Mouse (Mus musculus) midbrain, embryonic 14.5 days (tissue): ENCODE data around the gene Olfr700. TPM values are rescaled to one million over a fixed set of nuclear protein-coding genes. Genes with fewer than 3 reads are reported as not detected.

ENCODE experiments used
- ATAC-seq: fragments of 200-750 bp; cut with Nextera tagmentation; 2 replicates; pipeline ENCODE4 v1.8.0; 2017; ENCODE audit warnings: moderate number of reproducible peaks, moderate library complexity; ENCODE audit not compliant: low FRiP score, low TSS enrichment
- DNase-seq: peaks from one replicate; pipeline ENCODE4 v3.0.0-alpha.2; 2015
- H3K27ac ChIP-seq: fragments of 300-500 bp; sonication (generic); replicated peaks from 2 replicates; pipeline ENCODE4 v1.5.1; 2014; ENCODE audit warnings: mild to moderate bottlenecking, low read depth, low read length, moderate library complexity
- H3K27me3 ChIP-seq: fragments of 300-500 bp; sonication (generic); 2 replicates; pipeline ENCODE4 v1.6.1; 2014; ENCODE audit warnings: low read length, control low read depth, mixed read lengths; ENCODE audit not compliant: control insufficient read depth, insufficient read depth
- H3K36me3 ChIP-seq: fragments of 300-500 bp; sonication (generic); 2 replicates; pipeline ENCODE4 v1.6.1; 2014; ENCODE audit warnings: low read length, control low read depth; ENCODE audit not compliant: control insufficient read depth, insufficient read depth
- H3K4me1 ChIP-seq: fragments of 300-500 bp; sonication (generic); 2 replicates; pipeline ENCODE4 v1.6.1; 2014; ENCODE audit warnings: mild to moderate bottlenecking, antibody characterized with exemption, low read length, control low read depth; ENCODE audit not compliant: control insufficient read depth, insufficient read depth
- H3K4me2 ChIP-seq: fragments of 300-500 bp; sonication (generic); 2 replicates; pipeline ENCODE4 v1.6.1; 2014; ENCODE audit warnings: mild to moderate bottlenecking, low read length, moderate library complexity
- H3K4me3 ChIP-seq: fragments of 300-500 bp; sonication (generic); replicated peaks from 2 replicates; pipeline ENCODE4 v1.5.1; 2014; ENCODE audit warnings: low read depth, low read length
- H3K9ac ChIP-seq: fragments of 300-500 bp; sonication (generic); replicated peaks from 2 replicates; pipeline ENCODE4 v1.6.1; 2014; ENCODE audit warnings: mild to moderate bottlenecking, low read length, moderate library complexity
- H3K9me3 ChIP-seq: fragments of 300-500 bp; sonication (generic); 2 replicates; pipeline ENCODE4 v1.6.1; 2016; ENCODE audit warnings: low read length, control low read depth, mixed read lengths; ENCODE audit not compliant: control insufficient read depth
- WGBS: fragments of 180-500 bp; shearing (Covaris S2); extraction: QIAGEN DNeasy Blood & Tissue Kit; methylation state at CpG from one replicate; pipeline ENCODE4 v1.1.7; 2014; 5-methylcytosine and 5-hydroxymethylcytosine counted together
- polyA plus RNA-seq: library from polyadenylated mRNA; unstranded; fragments of >200 nt; fragmentation: Nextera tagmentation; extraction: Ambion mirVana; gene quantifications from 2 replicates; pipeline ENCODE4 v1.2.1, GENCODE M21; 2014

Gene Olfr700
- polyA plus RNA-seq, 1 experiment from 2014 or later = not detected

DNA sequence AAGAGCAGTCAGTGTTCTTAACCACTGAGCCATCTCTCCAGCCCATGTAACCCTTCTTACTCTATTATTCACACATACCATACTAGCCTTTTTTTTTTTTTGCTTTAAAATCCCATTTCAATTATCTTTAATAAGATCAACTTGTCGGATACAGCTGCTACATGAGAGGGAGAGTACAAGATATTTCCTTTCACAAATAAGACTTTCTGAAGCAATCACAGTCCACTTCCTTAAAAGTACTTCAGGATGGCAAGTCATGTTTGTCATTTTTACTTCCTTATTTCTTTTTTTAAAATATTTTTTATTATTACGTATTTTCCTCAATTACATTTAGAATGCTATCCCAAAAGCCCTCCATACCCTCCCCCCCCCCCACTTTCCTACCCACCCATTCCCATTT lies 49.8 kb downstream of the Olfr700 start:
- H3K36me3 ChIP-seq = no peaks in the 10 kb centered on the region
- H3K27me3 ChIP-seq = no peaks in the 10 kb centered on the region
- DNase-seq = no peak
- WGBS = 96% methylated on average over 2 of the region's 2 CpGs
- H3K9me3 ChIP-seq = no peaks in the 10 kb centered on the region
- H3K27ac ChIP-seq = no peak overlapping the region
- H3K4me1 ChIP-seq = no peaks in the 10 kb centered on the region
- no peak overlapping the region for H3K9ac ChIP-seq
- H3K4me3 ChIP-seq = no peak overlapping the region
- no peak overlapping the region for H3K4me2 ChIP-seq
- no peak for ATAC-seq

Other genes with a start within 250 kb of the Olfr700 start
- gene Olfr693, start 128.2 kb downstream of the Olfr700 start, polyA plus RNA-seq = not detected in 2 replicates
- gene Olfr694, start 117.0 kb downstream of the Olfr700 start, polyA plus RNA-seq = not detected in 2 replicates
- not detected in 2 replicates for gene Olfr695, start 92.4 kb downstream of the Olfr700 start, polyA plus RNA-seq
- gene Olfr697, start 66.4 kb downstream of the Olfr700 start, polyA plus RNA-seq = not detected in 2 replicates
- not detected in 2 replicates for gene Olfr698, start 53.4 kb downstream of the Olfr700 start, polyA plus RNA-seq
- not detected in 2 replicates for gene Olfr699, start 15.6 kb downstream of the Olfr700 start, polyA plus RNA-seq
- not detected in 2 replicates for gene Olfr701, start 5.3 kb upstream of the Olfr700 start, polyA plus RNA-seq
- not detected in 2 replicates for gene Olfr702, start 25.1 kb upstream of the Olfr700 start, polyA plus RNA-seq
- not detected in 2 replicates for gene Olfr703, start 34.5 kb upstream of the Olfr700 start, polyA plus RNA-seq
- not detected in 2 replicates for gene Olfr704, start 54.4 kb upstream of the Olfr700 start, polyA plus RNA-seq
- gene Olfr705, start 68.1 kb upstream of the Olfr700 start, polyA plus RNA-seq = not detected in 2 replicates
- gene Olfr706, start 79.3 kb upstream of the Olfr700 start, polyA plus RNA-seq = not detected in 2 replicates
- gene Olfr707, start 92.4 kb upstream of the Olfr700 start, polyA plus RNA-seq = not detected in 2 replicates
- not detected in 2 replicates for gene Olfr1532-ps1, start 99.2 kb upstream of the Olfr700 start, polyA plus RNA-seq
- not detected in 2 replicates for gene Olfr709-ps1, start 123.4 kb upstream of the Olfr700 start, polyA plus RNA-seq
- not detected in 2 replicates for gene Olfr710, start 139.5 kb upstream of the Olfr700 start, polyA plus RNA-seq
- not detected in 2 replicates for gene Olfr6, start 155.1 kb upstream of the Olfr700 start, polyA plus RNA-seq
- gene Olfr711, start 166.6 kb upstream of the Olfr700 start, polyA plus RNA-seq = not detected in 2 replicates
- gene Olfr2, start 197.2 kb upstream of the Olfr700 start, polyA plus RNA-seq = not detected in 2 replicates
- gene Olfr713, start 222.3 kb upstream of the Olfr700 start, polyA plus RNA-seq = not detected in 2 replicates